Mouse (Mus musculus) hindbrain, embryonic 10.5 days (tissue): Measurements from ENCODE around the gene Tcerg1l. TPM values are rescaled to one million over a fixed set of nuclear protein-coding genes. Genes with fewer than 3 reads are reported as not detected.
A peak's percentile ranks its signal among the peaks of the same experiment; 100 is the strongest.

Experiments
- DNase-seq: peaks from one replicate; pipeline ENCODE4 v3.0.0-alpha.2; 2017; ENCODE audit warnings: low spot score
- H3K27ac ChIP-seq: fragments of 300-500 bp; sonication (generic); 2 replicates; pipeline ENCODE4 v1.5.1; 2016; ENCODE audit warnings: mild to moderate bottlenecking, moderate library complexity
- H3K27me3 ChIP-seq: fragments of 300-500 bp; sonication (generic); 2 replicates; pipeline ENCODE4 v1.6.1; 2016; ENCODE audit warnings: mild to moderate bottlenecking; ENCODE audit not compliant: poor library complexity, insufficient read depth, severe bottlenecking
- H3K36me3 ChIP-seq: fragments of 300-500 bp; sonication (generic); 2 replicates; pipeline ENCODE4 v1.6.1; 2016; ENCODE audit warnings: mild to moderate bottlenecking, moderate library complexity
- H3K4me1 ChIP-seq: fragments of 300-500 bp; sonication (generic); replicated peaks from 2 replicates; pipeline ENCODE4 v1.6.1; 2016; ENCODE audit warnings: mild to moderate bottlenecking
- H3K4me3 ChIP-seq: fragments of 300-500 bp; sonication (generic); 2 replicates; pipeline ENCODE4 v1.5.1; 2016; ENCODE audit warnings: mild to moderate bottlenecking, moderate library complexity
- H3K9me3 ChIP-seq: fragments of 300-500 bp; sonication (generic); 2 replicates; pipeline ENCODE4 v1.6.1; 2016; ENCODE audit warnings: mild to moderate bottlenecking, moderate library complexity
- WGBS: fragments of 180-500 bp; shearing (Covaris S2); methylation state at CpG from one replicate; pipeline ENCODE4 v1.1.7; 2016; 5-methylcytosine and 5-hydroxymethylcytosine counted together
- polyA plus RNA-seq: library from polyadenylated mRNA; unstranded; fragments of >200 nt; fragmentation: Nextera tagmentation; extraction: Ambion mirVana; gene quantifications from 2 replicates; pipeline ENCODE4 v1.2.1, GENCODE M21; 2016

Gene Tcerg1l
- polyA plus RNA-seq, 1 experiment from 2014 or later = 4.1 TPM

GRCm38 (mm10) chr7:138396109-138396862, 1.2 kb downstream of the Tcerg1l start:
- WGBS = 40% methylated on average over 13 of the region's 13 CpGs
- H3K9me3 ChIP-seq = no peaks in the 10 kb centered on the region
- no peak overlapping the region for H3K27ac ChIP-seq
- H3K36me3 ChIP-seq = no peaks in the 10 kb centered on the region
- no peak for DNase-seq
- peak overlapping the region; percentile 73 for H3K4me3 ChIP-seq
- peaks cover 22% of the 10 kb centered on the region for H3K4me1 ChIP-seq
- peaks cover 48% of the 10 kb centered on the region for H3K27me3 ChIP-seq

DNA sequence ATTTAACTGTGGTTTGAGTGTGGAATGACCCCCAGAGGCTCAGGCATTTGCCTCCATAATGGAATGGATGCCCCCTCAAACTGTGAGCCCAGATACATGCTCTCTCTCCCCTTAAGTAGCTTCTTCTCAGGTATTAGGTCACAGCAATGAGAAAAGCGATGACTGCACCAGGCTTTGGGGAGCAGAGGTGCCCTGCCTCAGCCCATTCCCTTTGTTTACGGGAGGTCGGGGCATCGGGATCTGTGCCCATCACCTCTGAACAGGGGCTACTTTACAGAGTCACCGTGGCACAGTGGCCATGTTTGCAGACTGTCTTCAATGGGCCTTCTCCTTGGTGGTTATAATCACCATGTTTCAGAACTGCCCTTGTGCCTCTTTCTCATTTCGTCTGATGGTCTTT, 7.6 kb downstream of the Tcerg1l start:
- Histone ChIP-seq H3K9me3 (no peaks in the 10 kb centered on the region), H3K27ac (no peak overlapping the region), H3K4me3 (no peak overlapping the region), H3K4me1 (no peaks in the 10 kb centered on the region), H3K36me3 (no peaks in the 10 kb centered on the region), H3K27me3 (no peaks in the 10 kb centered on the region; the same call in 1 of the 2 replicates)
- 93% methylated on average over 6 of the region's 6 CpGs for WGBS
- DNase-seq = no peak

- H3K27ac ChIP-seq = no peak overlapping the region
- no peak for DNase-seq
- no peak overlapping the region for H3K4me3 ChIP-seq
- H3K4me1 ChIP-seq = no peaks in the 10 kb centered on the region
- H3K9me3 ChIP-seq = no peaks in the 10 kb centered on the region
- H3K27me3 ChIP-seq = no peaks in the 10 kb centered on the region
- no peaks in the 10 kb centered on the region for H3K36me3 ChIP-seq
- WGBS = 77% methylated on average over 3 of the region's 3 CpGs
These were observed 8.5 kb downstream of the Tcerg1l start for GRCm38 (mm10) chr7:138389071-138389470.

GRCm38 (mm10) chr7:138379221-138379620, 18.3 kb downstream of the Tcerg1l start:
- peaks cover 26% of the 10 kb centered on the region for H3K4me1 ChIP-seq
- H3K4me3 ChIP-seq = no peak overlapping the region
- no peaks in the 10 kb centered on the region for H3K36me3 ChIP-seq
- no peaks in the 10 kb centered on the region for H3K27me3 ChIP-seq
- WGBS = 58% methylated on average over 3 of the region's 3 CpGs
- no peaks in the 10 kb centered on the region for H3K9me3 ChIP-seq
- H3K27ac ChIP-seq = no peak overlapping the region
- DNase-seq = no peak

DNA sequence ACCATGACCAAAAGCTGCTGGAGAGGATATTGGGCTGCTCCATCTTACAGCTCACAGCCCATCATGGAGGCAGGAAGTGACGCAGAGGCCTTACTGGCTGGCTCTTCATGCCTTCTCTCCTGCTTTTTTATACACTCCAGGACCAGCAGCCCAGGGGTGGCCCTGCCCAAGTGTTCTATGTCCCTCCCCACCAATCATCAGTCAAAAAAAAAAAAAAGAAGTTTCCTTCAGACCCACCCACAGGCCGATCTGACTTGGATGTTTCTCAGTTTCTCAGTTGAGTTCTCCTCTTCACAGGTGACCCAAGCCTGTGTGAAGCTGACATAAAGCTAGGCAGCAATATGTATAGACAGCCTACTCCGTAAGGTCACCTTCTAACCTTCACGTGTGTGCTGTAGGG, 19.0 kb downstream of the Tcerg1l start:
- WGBS = 91% methylated on average over 4 of the region's 4 CpGs
- no peak for DNase-seq
- Histone ChIP-seq H3K36me3 (no peaks in the 10 kb centered on the region), H3K27me3 (no peaks in the 10 kb centered on the region), H3K4me1 (peaks cover 26% of the 10 kb centered on the region), H3K27ac (no peak overlapping the region), H3K9me3 (no peaks in the 10 kb centered on the region), H3K4me3 (no peak overlapping the region)

GRCm38 (mm10) chr7:138375573-138375972, 22.0 kb downstream of the Tcerg1l start:
- Histone ChIP-seq H3K27ac (no peak overlapping the region), H3K4me3 (no peak overlapping the region), H3K36me3 (no peaks in the 10 kb centered on the region), H3K9me3 (no peaks in the 10 kb centered on the region), H3K27me3 (no peaks in the 10 kb centered on the region), H3K4me1 (peaks cover 26% of the 10 kb centered on the region)
- DNase-seq = no peak
- 64% methylated on average over 7 of the region's 7 CpGs for WGBS

GRCm38 (mm10) chr7:138374376-138374775, 23.2 kb downstream of the Tcerg1l start:
- no peaks in the 10 kb centered on the region for H3K9me3 ChIP-seq
- WGBS = 74% methylated on average over 7 of the region's 7 CpGs
- H3K4me3 ChIP-seq = no peak overlapping the region
- no peak for DNase-seq
- H3K4me1 ChIP-seq = peaks cover 19% of the 10 kb centered on the region; the same call in 1 of the 2 replicates
- no peaks in the 10 kb centered on the region for H3K27me3 ChIP-seq
- H3K36me3 ChIP-seq = no peaks in the 10 kb centered on the region
- no peak overlapping the region for H3K27ac ChIP-seq

DNA sequence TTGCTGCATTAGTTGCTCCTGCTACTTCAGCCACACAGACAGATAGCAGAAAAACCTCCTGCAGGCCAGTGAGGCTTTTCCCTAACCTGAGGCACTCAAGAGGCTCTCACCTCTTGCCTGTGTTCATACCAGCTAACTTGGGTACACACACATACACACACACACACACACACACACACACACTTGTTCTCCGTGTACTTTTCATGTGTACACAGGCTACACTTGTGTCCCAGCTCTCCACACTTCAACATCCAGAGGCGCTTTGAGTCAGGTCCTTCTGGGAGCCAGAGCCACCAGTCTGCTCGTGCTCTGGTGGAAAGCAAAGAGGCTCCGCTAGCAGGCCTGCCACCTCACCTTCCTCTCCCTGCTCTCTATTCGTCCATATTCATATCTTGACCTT, 24.0 kb downstream of the Tcerg1l start:
- H3K36me3 ChIP-seq = no peaks in the 10 kb centered on the region
- H3K27ac ChIP-seq = no peak overlapping the region
- H3K4me1 ChIP-seq = peaks cover 15% of the 10 kb centered on the region; the same call in 1 of the 2 replicates
- no peak overlapping the region for H3K4me3 ChIP-seq
- WGBS = 82% methylated on average over 5 of the region's 5 CpGs
- no peaks in the 10 kb centered on the region for H3K27me3 ChIP-seq
- DNase-seq = no peak
- H3K9me3 ChIP-seq = no peaks in the 10 kb centered on the region

GRCm38 (mm10) chr7:138367570-138367969, 30.0 kb downstream of the Tcerg1l start:
- WGBS = 89% methylated on average over 7 of the region's 7 CpGs
- Histone ChIP-seq H3K36me3 (no peaks in the 10 kb centered on the region), H3K27ac (no peak overlapping the region), H3K4me1 (0 out of 2 replicates have a peak, but pooled peaks cover 6% of the 10 kb centered on the region), H3K27me3 (no peaks in the 10 kb centered on the region), H3K9me3 (no peaks in the 10 kb centered on the region), H3K4me3 (no peak overlapping the region)
- DNase-seq = no peak

DNA sequence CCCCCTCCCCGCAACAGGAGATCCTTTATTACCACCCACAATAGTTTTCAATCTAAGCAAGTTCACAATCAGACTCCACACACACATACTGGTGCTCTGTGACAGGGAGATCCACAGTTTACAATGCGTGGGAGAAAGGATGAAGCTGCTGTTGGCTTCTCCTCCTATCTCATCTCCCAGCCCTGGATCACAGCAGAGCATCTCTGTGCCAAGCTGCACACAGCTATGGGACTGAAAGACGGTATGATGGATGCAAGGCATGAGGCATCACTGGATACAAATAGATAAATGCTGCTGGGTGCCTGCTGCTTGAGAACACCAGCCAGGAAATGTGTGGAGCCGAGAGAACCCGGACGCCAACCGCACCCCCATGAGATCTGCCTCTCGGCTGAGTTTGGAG, 32.0 kb downstream of the Tcerg1l start:
- H3K4me1 ChIP-seq = 0 out of 2 replicates have a peak, but pooled peaks cover 6% of the 10 kb centered on the region
- no peaks in the 10 kb centered on the region for H3K27me3 ChIP-seq
- no peak for DNase-seq
- H3K27ac ChIP-seq = no peak overlapping the region
- 83% methylated on average over 8 of the region's 8 CpGs for WGBS
- no peaks in the 10 kb centered on the region for H3K9me3 ChIP-seq
- no peak overlapping the region for H3K4me3 ChIP-seq
- no peaks in the 10 kb centered on the region for H3K36me3 ChIP-seq

GRCm38 (mm10) chr7:138357475-138357874, 40.1 kb downstream of the Tcerg1l start:
- 77% methylated on average over 8 of the region's 8 CpGs for WGBS

GRCm38 (mm10) chr7:138356655-138357449, 40.7 kb downstream of the Tcerg1l start:
- no peaks in the 10 kb centered on the region for H3K9me3 ChIP-seq
- no peaks in the 10 kb centered on the region for H3K27me3 ChIP-seq
- DNase-seq = peak; percentile 24
- WGBS = 50% methylated on average over 2 of the region's 2 CpGs
- H3K4me3 ChIP-seq = no peak overlapping the region
- no peak overlapping the region for H3K27ac ChIP-seq
- H3K36me3 ChIP-seq = no peaks in the 10 kb centered on the region
- H3K4me1 ChIP-seq = peaks cover 21% of the 10 kb centered on the region

More at GRCm38 (mm10) chr7:138357475-138357874, 40.1 kb downstream of the Tcerg1l start:
- Histone ChIP-seq H3K36me3 (no peaks in the 10 kb centered on the region), H3K27me3 (no peaks in the 10 kb centered on the region), H3K27ac (no peak overlapping the region), H3K4me3 (no peak overlapping the region), H3K4me1 (peaks cover 21% of the 10 kb centered on the region), H3K9me3 (no peaks in the 10 kb centered on the region)
- no peak for DNase-seq

GRCm38 (mm10) chr7:138345451-138345850, 52.1 kb downstream of the Tcerg1l start:
- H3K4me1 ChIP-seq = no peaks in the 10 kb centered on the region
- no peak overlapping the region for H3K27ac ChIP-seq
- no peaks in the 10 kb centered on the region for H3K36me3 ChIP-seq
- no peaks in the 10 kb centered on the region for H3K27me3 ChIP-seq
- DNase-seq = no peak
- 85% methylated on average over 6 of the region's 6 CpGs for WGBS
- H3K4me3 ChIP-seq = no peak overlapping the region
- no peaks in the 10 kb centered on the region for H3K9me3 ChIP-seq
